16 mouse cellular contexts compared by ENCODE assay signal in genomic region chr5:93270721-93271120, GRCm38 (mm10).
"Had no signal": no experiment of that assay in that cellular context is flagged by ENCODE, and none has a peak within 500 bp of the region (broad histone marks: within the 10 kb centered on the region; RNA-seq: fewer than 3 reads in every experiment).

No protein-coding gene starts in this region.

- DNase-seq: kidney, postnatal 36 days; layer of hippocampus, postnatal 36 days; liver, embryonic 13.5 days; lung, embryonic 14.5 days; right cerebral cortex, adult 18-20 months; right cerebral cortex, postnatal 14 days; right cerebral cortex, postnatal 4 days; spleen, adult 18-20 months; thymus, postnatal 25 days had no signal

- H3K9ac ChIP-seq: liver, embryonic 13.5 days; lung, embryonic 14.5 days; stomach, embryonic 15.5 days had no signal

- H3K27me3 ChIP-seq: liver, embryonic 13.5 days; neural tube, embryonic 12.5 days; neural tube, embryonic 15.5 days; stomach, embryonic 15.5 days had no signal

- H3K4me1 ChIP-seq: stomach, embryonic 15.5 days had no signal

- H3K9me3 ChIP-seq: liver, embryonic 13.5 days; neural tube, embryonic 12.5 days; neural tube, embryonic 15.5 days; stomach, embryonic 15.5 days had no signal

- H3K4me3 ChIP-seq: left cerebral cortex, adult 2 months; liver, embryonic 13.5 days had no signal

- H3K27ac ChIP-seq: kidney, postnatal 0 days; left cerebral cortex, adult 2 months; liver, embryonic 13.5 days; macrophage; neural tube, embryonic 12.5 days; neural tube, embryonic 15.5 days; stomach, embryonic 15.5 days had no signal

- ATAC-seq: lung, postnatal 0 days had no signal
